Mouse (Mus musculus): Measurements from ENCODE around the gene Adprhl1.

GRCm38 (mm10) chr8:13177173-13177852, 76.6 kb downstream of the Adprhl1 start:
- no peak for TF ChIP-seq POLR2A (IDR thresholded peaks at IDR 0.05; ENCODE audit: low read depth, low read length)
- no peak for TF ChIP-seq CTCF (IDR thresholded peaks at IDR 0.05; ENCODE audit: extremely low read depth, insufficient read length, insufficient replicate concordance, low read depth, low read length)
